Mouse (Mus musculus): ENCODE measurements around the gene Rbbp4. TPM values are rescaled to one million over a fixed set of nuclear protein-coding genes. Genes with fewer than 3 reads are reported as not detected.
A peak's percentile ranks its signal among the peaks of the same experiment; 100 is the strongest.
"Not testable (repeated sequence)": the region's sequence is repeated elsewhere in the genome, so short reads cannot be mapped to it uniquely, and the experiment has no call there.

Gene Rbbp4
- total RNA-seq (2021), result 100 to 1,000 TPM; 166 to 179 TPM
- long read RNA-seq, experiment 1, full-length matches to known transcripts, result 8 of 35 reads
- long read RNA-seq, experiment 1, partial matches to known transcripts, result 1 of 35 reads
- long read RNA-seq, experiment 1, other reads (novel, unspliced or antisense), result 26 of 35 reads
- long read RNA-seq, experiment 2, full-length matches to known transcripts, result 7 of 35 reads
- long read RNA-seq, experiment 2, partial matches to known transcripts, result 1 of 35 reads
- long read RNA-seq, experiment 2, other reads (novel, unspliced or antisense), result 27 of 35 reads

DNA sequence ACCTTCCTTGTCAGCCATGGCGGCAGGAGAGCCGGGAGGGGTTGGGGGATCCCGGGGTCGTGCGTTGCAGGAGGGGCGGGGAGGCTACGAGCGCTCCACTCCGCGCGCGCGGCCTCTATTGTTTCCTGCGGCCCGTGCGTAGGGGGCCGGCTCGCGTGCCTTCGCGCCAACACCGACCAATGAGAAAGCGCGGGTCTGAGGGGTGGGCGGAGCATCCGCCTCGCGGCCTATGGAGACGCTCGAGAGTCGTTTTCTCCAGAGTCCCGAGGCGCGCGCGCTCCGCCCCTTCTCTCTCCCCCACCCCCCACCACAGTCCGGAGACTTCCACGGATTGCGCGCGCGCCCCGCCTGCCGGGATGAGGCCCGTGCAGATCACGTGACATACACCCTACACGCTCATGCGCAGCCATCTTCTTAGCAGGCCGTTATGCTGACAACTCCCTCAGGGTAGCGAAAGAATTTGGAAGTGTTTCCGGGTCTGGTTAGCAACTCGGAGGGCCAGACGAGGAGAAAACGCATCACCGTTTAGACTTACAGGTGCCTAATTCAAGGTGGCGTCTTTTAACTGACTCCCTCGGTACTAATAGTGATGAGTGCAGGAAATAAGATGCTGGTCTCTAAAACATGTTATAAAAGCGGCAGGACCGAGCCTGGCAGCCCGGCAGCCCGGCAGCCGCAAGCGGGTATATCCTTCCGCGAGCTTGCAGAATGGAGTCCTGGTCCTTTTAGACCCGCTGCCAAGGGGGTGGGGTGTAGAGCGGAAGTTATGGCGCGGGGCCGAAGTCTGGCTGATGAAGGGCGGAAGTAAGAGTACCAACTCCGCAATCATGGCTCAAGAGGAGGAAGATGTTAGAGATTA, at the start of gene Rbbp4, which contains the start of gene Zbtb8os:
Rbbp4 (minus strand) TSS at position 155 of the 859 bp plus-strand sequence.
Zbtb8os (plus strand) TSS at position 480 of the 859 bp plus-strand sequence.
- DNase-seq (ENCODE audit: low spot score in 2 of 2), result peak; percentile 94 to 97

DNA sequence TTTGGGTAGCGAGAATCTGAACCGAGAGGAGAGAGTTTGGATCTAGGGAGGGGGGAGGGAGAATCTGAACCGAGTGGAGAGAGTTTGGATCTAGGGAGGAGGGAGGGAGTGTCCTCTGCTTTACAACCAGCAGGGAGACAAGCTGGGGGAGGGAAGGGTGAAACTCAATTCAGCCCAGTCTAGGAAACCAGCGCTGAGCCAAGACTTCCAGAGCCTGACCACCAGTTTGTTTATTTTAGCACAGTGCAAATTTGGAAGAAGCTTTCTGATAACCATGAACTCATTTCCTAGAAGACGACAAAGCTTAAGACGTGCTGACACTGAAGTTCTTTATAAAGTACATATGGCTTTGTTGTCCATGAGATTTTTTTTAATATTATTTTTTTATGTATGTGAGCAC, 49.3 kb upstream of the Rbbp4 start:
- DNase-seq (ENCODE audit: low spot score in 2 of 2), result no peak

DNA sequence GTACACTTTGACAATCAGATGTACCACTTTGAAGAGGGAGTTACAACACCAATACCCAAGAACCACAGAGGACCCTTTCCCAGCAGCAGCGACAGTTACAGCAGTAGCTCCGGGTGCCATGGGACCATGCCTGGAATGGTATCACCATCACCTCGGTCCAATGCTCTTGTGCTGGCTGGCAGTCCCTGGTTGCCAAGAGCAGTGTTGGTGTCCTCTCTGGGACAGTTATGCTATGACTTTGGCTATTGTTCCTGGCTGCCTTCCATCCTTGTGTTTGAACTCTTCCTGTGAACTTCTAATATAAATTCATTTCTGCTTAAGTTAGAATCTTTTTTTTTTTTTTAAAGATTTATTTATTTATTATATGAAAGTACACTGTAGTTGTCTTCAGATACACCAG, 48.4 kb upstream of the Rbbp4 start:
- DNase-seq (ENCODE audit: low spot score in 2 of 2), result no peak

DNA sequence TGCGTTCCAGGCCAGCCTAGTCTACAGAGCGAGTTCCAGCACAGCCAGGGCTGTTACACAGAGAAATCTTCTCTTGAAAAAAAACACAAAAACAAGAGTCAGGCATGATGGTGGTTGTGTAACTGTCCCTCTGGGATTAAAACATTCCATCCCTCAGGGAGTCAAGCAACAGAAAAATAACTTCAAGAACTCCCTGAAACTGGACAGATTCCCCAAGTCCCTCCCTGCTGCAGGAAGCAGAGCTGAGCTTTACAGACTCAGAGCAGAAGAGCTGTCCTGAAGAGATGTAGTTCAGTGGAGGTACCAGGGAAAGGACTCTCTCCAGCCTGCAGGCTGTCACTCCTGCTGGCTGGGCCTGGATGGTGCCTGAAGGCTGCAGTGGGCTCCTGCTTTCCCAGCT, 47.3 kb upstream of the Rbbp4 start:
- DNase-seq (ENCODE audit: low spot score in 2 of 2), result no peak

DNA sequence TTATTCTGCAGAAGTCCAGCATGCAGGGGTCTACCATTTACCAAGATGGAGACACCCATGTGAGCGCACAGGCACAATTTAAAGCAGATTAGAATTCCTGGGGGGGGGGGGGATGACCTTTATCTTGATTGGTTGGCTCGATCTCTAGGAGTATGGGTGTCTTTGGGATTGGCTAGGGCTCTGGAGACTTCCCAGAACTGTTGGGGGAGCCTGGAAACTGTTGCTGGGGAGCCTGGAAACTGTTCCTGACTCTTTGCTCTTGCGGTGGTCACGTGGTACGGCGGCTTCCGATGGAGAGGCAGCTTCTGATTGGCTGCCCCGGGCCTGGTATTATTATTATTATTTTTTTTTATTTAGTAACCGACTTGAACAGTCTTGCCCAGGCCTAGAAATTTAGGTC, 46.9 kb upstream of the Rbbp4 start:
- DNase-seq (ENCODE audit: low spot score in 2 of 2), result no peak

DNA sequence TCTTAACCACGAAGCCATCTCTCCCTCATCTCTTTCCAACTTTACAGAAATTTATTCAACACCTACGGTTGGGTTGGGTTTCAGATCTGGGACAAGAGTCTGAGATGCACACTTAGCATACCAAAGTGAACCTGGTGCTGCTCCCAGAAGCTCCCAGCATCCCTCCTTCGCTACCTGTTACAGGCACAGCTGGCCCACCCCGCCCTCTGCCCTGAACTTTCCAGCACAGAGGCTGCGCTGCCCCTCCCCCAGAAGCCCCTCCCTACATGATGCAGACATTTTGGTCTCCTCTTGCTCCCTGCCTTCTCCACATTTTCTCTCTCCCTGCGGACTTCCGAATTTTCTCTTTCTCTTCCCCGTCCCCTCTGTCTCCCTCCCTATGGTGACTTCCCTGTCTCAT, 46.0 kb upstream of the Rbbp4 start:
- no peak for DNase-seq (ENCODE audit: low spot score in 2 of 2)

DNA sequence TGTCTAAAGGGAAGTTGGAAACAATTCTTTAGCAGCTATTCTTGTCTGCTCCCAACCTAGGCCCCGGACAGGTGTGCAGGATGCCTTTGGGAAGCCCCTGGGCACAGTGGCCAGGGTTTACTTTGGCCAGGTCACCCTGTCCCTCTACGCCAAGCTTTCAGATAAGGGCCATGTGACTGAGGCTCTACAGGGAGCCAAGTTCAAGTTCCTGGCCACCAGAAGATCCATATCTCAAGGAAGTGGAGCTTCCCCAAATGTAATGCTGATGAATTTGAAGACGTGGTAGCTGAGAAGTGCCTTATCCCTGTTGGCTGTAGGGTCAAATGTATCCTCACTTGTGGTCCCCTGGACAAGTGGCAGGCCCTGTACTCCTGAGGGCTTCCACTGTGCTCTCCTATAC, 44.6 kb upstream of the Rbbp4 start:
- no peak for DNase-seq (ENCODE audit: low spot score in 2 of 2)

DNA sequence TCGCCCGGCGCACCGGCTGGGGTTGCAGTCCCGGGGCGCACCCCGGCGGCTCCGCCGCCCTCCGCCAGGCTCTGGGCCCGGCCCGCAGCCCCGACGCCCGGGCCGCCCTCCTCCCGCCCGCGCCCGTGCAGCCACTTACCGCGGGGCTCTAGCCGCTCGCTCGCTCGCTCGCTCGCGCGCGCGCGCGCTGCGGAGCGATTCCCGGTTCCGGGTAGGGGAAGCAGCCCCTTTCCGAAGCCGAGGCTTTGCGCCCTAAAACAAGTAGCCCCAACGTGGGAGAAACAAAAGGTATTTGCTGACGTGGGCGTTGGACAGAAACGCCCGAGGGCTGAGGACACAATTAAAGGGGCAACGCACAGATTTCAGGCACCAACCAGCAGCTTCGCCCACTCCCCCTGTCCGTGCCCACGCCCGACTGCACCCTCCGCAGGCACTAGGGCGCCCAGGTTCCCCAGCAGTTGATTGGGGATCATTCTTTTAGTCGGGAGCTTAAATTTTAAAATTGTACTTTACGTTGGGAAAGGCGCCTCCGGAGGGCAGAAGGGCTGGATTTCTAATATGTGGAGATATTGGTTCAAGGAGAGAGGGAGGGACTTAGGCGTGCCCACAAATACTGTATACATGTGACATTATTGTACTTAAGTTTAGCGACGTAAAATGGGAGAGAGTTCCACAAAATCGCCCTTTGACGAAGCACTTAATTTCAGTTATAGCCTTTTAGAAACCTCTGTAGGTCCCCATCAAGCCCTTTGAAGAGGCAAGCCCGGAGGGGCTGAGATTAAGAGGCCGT, 42.6 kb upstream of the Rbbp4 start, which contains the start of gene Zbtb8a:
Zbtb8a (minus strand) TSS at position 516 of the 790 bp plus-strand sequence.
- peak; percentile 32 to 50 for DNase-seq (ENCODE audit: low spot score in 2 of 2)

DNA sequence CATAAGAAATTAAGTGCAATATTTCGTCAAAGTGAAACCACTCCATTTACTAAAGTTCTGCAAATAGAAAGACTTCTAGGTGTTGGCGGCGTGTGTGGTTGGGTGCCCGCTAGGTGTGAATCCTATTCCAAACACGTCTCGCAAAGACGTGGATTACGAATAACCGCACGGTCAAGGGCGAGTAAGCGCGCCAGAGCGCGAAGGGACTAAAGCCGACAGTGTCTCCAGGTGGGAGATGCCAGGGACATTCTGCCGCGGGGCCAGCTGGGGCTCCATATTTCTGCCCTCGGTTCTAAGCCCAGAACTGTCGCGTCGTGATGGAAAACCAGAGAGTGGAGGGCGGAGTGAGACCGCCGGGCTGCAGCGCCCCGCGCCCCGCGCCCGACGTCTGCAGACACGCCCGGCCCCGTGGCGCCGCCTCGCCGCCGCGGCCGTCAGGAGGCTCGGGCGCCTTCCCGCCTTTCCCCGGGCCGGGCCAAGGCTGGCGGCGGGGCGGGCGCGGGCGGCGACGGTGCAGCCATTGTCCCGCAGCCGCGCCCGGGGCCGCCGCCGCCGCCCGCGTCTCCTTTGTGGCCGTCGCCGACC, 41.9 kb upstream of the Rbbp4 start:
- peak; percentile 29 to 45 for DNase-seq (ENCODE audit: low spot score in 2 of 2)

DNA sequence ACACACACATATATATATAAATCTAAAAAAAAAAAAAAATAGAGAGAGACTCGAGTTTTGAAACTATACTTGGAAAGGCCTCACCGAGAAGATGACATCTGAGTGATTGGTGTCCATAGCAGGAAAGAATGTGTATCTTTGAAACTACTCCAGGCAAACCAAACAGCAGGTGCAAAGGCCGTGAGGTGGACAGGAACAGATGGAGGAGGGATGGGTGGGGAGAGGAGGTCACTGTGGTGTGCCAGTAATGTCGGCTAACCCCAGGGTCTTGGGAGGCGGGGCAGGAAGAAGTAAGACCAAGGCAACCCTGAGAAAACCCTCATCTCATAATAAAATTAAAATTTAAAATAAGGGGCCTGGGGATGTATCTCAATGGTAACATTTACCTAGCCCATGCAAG, 40.7 kb upstream of the Rbbp4 start:
- no peak for DNase-seq (ENCODE audit: low spot score in 2 of 2)

DNA sequence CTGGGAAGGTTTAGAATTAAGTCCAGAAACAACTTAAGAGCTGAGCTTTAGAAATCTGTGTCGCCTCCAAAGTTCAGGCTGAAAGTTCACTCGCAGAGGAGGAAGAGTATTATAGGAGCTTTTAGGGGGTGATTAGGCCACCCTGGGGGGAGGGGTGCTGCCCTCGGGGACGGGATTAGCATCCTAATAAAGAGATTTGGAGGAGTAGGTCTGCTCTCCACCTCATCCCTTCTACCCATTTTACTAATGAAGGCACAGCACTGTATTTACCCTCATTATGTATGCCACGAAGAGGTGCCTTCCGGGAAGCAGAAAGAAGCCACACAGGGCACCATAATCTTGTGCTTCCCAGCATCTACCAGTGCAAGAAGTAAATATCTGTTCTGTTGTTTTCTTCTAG, 39.8 kb upstream of the Rbbp4 start:
- DNase-seq (ENCODE audit: low spot score in 2 of 2), result no peak

DNA sequence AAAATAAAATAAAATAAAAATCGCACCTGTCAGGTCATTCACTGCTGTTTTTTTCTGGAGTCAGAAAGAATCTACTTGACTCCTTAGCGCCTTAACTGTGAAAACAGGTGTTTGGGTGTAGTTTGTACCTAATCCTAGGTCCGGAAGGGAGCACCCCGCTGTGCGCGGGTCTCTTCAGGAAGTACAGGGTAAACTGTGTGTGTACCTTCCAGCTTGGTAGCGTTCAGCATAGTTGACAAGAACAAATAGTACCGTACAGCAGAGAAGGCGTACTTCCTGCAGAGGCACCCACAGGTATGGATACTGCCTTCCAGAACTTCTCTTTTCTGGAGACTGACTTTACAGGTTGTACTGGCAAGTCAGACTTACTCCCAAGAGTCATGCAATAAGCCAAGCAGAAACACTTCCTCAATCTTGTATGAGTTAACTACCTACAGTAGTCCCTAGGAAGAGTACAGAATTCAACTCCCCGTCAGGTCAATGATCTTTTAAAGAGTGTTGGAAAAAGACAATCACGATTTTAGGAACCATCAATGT, 39.1 kb upstream of the Rbbp4 start:
- no peak for DNase-seq (ENCODE audit: low spot score in 2 of 2)

DNA sequence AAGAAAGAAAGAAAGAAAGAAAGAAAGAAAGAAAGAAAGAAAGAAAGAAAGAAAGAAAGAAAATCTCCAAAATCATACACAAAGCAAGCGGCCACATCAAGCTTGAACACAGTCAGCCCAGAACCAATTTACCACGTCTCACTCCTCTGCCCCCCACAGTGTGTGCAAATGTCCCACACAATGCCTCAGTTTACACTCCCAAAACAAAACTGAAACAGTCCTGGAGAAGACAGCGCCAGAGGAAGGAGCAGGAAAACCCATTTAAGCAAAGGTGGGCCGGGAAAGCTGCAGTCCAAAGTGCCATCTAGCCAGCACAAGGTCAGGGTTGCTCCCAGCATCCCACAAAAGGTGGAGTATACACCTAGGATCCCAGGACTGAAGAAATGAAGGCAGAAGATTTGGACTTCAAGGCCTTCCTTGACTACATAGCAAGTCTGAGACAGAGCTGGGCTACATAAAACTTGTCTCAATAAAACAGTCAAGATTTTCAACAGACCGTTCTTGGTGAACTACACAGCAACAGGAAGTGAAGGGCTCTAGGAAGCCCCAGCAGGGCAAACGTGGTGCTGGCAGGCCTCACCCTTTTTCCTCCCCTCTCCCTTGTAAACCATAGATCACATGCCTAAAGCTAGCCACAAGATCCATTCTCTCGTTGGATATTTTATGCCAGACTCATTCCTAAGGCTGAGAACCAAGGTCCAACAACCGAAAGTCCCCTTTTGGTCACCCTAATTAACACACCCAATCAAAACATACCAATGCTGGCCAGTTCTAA, 38.2 kb upstream of the Rbbp4 start:
- no peak for DNase-seq (ENCODE audit: low spot score in 2 of 2)

DNA sequence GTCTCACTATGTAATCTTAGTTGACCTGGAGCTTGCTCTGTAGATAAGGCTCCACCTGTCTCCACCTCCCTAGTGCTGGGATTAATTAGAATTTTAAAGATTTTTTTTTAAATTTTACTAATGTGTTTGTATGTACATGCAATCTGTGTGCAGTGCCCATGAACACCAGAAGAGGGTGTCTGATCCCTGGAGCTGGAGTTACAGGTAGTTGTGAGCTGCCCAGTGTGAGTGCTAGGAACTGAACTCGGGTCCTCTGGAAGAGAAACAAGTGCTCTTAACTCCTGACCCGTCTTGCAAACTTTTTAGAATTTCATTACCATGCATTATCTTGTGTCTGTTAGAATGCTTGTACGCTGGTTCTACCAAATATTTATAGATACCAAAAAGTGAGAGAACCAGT, 36.2 kb upstream of the Rbbp4 start:
- DNase-seq (ENCODE audit: low spot score in 2 of 2), result no peak

DNA sequence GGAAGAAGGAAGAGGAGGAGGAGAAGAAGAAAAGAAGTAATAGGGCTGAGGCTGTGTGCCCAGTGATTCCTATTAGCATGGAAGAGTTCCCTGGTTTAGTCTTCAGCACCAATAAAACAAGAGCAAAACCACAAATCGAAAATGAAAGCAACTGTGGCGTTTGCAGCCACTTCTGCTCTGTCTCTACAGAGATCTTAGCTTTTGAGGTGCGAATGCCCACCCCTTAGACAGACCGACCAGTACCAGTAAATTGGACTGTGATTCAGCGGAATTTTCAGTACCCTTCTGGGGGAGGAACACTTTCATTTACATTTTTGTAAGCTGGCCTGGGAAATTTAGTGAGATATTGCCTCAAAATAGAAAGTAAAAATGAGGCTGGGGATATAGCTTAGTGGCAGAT, 30.1 kb upstream of the Rbbp4 start:
- no peak for DNase-seq (ENCODE audit: low spot score in 2 of 2)

DNA sequence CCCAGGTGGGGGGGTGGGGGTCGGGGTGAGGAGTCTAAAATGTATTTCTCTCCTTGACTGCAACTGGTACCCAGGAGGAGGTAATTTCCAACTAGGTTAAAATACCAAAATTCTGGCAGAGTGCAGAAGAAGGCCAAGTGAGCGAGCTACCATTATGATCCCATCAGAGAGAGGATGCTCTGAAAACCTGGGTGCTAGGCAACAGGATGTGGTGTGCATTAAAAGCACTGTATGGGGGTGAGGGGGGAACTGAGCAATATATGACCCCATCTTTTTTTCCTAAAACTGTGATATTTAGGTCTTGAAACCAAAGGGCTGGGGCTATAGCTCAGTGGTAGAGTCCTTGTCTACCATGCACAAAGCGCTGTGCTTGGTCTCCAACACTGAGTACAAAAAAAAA, 29.2 kb upstream of the Rbbp4 start:
- no peak for DNase-seq (ENCODE audit: low spot score in 2 of 2)

DNA sequence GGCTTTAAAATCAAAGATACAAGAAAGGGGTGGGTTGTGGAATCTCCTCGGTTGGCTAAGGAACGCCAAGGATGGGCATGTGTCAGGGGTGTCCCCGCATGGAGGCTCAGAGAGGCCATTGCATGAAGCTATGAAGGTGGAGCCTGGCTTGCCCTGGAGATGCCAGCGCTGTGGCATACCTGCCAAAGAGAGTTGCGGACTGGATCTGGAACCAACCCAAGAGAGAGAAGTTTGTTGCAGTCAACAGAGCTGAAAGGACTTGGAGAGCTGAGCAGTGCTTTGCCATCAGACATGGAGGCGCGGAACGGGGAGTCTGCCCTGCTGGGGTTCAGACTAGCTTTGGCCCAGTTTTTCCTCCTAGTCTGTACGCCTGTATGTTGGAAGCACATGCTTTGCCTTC, 28.3 kb upstream of the Rbbp4 start:
- DNase-seq (ENCODE audit: low spot score in 2 of 2), result no peak

DNA sequence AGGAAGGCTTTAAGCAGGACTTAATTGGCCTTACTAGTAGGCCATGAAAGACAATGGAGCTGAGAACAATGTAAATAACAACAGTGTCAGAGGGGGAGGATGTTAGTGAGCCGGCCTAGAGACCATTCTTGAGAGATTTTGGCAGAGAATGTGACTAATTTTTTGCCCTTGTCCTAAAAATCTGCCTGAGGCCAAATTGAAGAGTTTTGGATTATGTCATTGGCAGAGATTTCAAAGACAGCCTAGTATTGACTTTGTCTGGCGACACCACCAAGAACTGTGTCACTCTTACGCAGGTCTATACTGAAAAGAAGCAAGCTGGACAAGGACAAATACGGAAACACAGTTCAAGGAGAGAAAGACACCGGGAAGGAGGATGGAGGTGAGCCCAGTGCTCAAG, 27.6 kb upstream of the Rbbp4 start:
- DNase-seq (ENCODE audit: low spot score in 2 of 2), result no peak

DNA sequence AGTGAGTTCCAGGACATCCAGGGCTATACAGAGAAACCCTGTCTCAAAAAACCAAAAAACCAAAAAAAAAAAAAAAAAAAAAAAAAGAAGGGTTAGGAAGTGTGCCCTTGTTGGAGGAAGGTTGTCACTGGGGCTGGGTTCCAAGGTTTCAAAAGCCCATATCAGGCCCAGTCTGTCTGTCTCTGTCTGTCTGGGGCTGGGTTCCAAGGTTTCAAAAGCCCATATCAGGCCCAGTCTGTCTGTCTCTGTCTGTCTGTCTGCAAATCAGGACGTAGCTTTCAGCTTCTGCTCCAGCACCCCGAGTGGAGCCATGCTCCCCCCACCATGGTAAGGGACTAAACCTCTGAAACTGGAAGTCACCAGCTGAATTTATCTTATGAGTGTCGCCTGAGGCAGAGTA, 27.1 kb upstream of the Rbbp4 start:
- DNase-seq (ENCODE audit: low spot score in 2 of 2), result not testable (repeated sequence)

DNA sequence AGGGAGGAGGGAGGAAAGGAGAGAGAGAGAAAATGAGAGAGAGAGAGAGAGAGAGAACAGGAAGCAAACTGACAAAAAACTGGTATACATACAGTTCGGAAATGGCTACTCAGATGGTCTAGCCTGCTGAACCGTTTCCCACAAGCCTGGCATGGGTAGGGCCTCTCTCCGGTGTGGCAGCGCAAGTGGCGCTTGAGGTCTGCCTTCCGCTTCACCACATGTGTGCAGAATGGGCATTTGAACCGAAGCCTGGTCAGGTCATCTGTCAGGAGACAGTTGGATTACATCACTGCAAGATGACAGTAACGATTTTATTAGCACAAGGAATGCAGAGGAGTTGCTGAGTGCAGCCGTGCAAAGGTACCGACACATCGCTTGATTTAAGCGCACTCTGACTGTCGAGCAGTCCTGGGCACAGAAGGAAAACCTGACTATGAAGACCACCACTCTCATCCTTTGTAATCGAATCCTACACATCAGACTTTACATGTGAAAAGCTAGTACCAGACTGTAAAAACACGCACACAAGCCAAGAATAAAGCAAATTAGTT, 22.5 kb upstream of the Rbbp4 start:
- DNase-seq (ENCODE audit: low spot score in 2 of 2), result no peak

All from gastrocnemius, postnatal 4 days (tissue).